Mouse (Mus musculus) hematopoietic stem cell, adult 5-6 weeks (primary cell): Measurements from ENCODE around the gene Gm9767. TPM values are rescaled to one million over a fixed set of nuclear protein-coding genes. Genes with fewer than 3 reads are reported as not detected.

Source experiments
- total RNA-seq: library from RNA; stranded (forward); fragments of 172-1452, 232-1000 nt; gene quantifications from 2 replicates; pipeline ENCODE4 v1.2.3, GENCODE M21; 2017

Gene Gm9767
- total RNA-seq, 1 experiment from 2014 or later = not detected

Other genes with a start within 250 kb of the Gm9767 start
- not detected in 2 replicates for gene Tmem200a, start 797 bp downstream of the Gm9767 start, total RNA-seq
- 0.75 and 2.6 TPM in 2 replicates for gene Samd3, start 151.5 kb downstream of the Gm9767 start, total RNA-seq